Mouse (Mus musculus) testis, postnatal 10 days (tissue): Measurements from ENCODE around the gene Snx27.

ENCODE experiments used
- DNase-seq: peaks from one replicate; pipeline ENCODE4 v3.0.0; 2021; ENCODE audit warnings: low spot score

Snx27 gene

GRCm38 (mm10) chr3:94582456-94582891 lies at the start of gene Snx27:
Snx27 (minus strand) TSS chr3:94582716.
- peak; percentile 88 for DNase-seq

- no peak for DNase-seq
Measured at GRCm38 (mm10) chr3:94629876-94630275, 47.4 kb upstream of the Snx27 start.

- DNase-seq = peak; percentile 21
Measured at GRCm38 (mm10) chr3:94628712-94629111, 46.2 kb upstream of the Snx27 start.

- no peak for DNase-seq
Measured at GRCm38 (mm10) chr3:94624281-94624680, 41.8 kb upstream of the Snx27 start.

GRCm38 (mm10) chr3:94622550-94622949 lies 40.0 kb upstream of the Snx27 start:
- no peak for DNase-seq

- DNase-seq = no peak
Measured at GRCm38 (mm10) chr3:94621740-94622507, 39.4 kb upstream of the Snx27 start.

- DNase-seq = peak; percentile 44
Measured at GRCm38 (mm10) chr3:94616717-94617116, 34.2 kb upstream of the Snx27 start.

- no peak for DNase-seq
Measured at GRCm38 (mm10) chr3:94613258-94613878, 30.9 kb upstream of the Snx27 start.

- no peak for DNase-seq
Measured at GRCm38 (mm10) chr3:94612274-94612673, 29.8 kb upstream of the Snx27 start.

- DNase-seq = no peak
Measured at GRCm38 (mm10) chr3:94611834-94612233, 29.3 kb upstream of the Snx27 start.

DNA sequence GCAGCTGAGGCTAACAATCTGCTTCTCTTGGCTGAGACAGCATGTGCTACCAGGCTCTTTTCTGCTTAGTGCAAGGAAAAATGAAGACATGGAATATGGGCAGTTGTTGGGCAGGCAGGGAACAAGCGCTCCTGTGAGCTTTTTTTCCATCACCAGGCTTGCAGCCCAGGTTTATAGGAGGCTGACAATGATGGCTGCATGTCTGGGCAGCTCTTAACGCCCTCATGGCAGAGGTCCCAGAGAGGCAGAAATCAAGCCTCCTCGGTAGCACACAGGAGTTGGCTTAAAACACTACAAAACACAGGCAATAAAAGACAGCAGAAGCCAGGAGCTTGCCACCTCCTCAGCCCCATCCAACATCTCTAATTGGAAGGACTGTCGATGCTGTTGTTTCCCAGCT lies 28.8 kb upstream of the Snx27 start:
- no peak for DNase-seq

DNA sequence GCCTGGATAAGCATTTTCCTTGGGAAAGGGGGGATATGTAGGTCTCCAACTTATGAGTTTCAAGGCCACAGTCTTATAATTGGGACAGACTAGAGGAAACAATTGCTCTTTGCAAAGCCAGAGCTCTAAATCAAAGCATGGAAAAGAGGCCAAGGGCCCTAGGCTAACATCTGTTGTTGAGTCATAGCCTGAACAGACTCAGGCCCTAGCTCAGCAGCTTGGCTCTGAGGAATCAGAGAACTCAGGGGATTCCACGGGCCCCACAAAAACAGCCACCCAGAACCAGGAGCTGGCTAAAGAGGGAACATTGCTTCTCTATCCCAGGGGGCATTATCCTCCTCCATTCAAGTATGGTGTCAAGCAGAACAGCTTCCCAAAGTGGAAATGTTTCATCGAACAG lies 28.1 kb upstream of the Snx27 start:
- DNase-seq = no peak

DNA sequence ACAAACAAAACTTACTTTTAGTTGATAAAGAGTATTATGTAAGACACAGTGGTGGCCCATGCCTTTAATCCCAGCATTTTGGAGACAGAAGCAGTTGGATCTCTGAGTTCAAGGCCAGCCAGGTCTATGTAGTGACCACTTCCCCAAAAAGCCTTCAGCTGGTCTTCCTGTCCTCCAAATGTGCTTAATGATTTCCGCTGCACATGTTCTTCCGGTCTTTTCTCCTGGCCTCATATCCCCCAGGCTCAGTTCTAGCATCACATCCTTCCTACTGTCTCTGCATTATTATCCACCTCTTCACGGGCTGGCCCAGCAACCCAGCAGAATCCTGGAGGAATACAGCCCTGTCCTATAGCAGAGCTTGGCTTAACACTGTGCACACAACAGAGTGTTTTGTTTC lies 27.1 kb upstream of the Snx27 start:
- no peak for DNase-seq

- peak; percentile 73 for DNase-seq
Measured at GRCm38 (mm10) chr3:94601959-94602358, 19.4 kb upstream of the Snx27 start.

GRCm38 (mm10) chr3:94597224-94597779 lies 14.8 kb upstream of the Snx27 start:
- no peak for DNase-seq

GRCm38 (mm10) chr3:94595871-94596287 lies 13.4 kb upstream of the Snx27 start:
- DNase-seq = no peak

DNA sequence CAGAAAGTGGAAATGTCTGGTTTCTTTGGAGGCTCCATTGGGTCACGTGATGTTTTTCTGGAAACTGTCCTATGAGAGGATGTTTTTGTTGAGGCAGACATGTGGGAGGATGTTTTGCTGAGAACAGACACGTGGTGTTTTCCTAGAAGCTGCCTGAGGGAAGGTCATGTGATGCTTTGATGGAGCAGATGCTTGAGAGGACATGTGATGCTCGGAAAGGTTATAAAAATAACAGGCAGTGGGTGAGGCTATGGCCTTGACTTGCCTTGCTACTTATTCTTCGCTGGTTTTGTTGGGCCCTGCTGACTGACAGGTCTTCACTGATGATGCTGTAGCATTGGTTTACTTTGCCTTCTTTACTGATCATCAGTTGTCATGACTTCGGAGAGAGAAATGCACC lies 8.6 kb upstream of the Snx27 start:
- no peak for DNase-seq

GRCm38 (mm10) chr3:94587962-94588361 lies 5.4 kb upstream of the Snx27 start:
- DNase-seq = no peak

DNA sequence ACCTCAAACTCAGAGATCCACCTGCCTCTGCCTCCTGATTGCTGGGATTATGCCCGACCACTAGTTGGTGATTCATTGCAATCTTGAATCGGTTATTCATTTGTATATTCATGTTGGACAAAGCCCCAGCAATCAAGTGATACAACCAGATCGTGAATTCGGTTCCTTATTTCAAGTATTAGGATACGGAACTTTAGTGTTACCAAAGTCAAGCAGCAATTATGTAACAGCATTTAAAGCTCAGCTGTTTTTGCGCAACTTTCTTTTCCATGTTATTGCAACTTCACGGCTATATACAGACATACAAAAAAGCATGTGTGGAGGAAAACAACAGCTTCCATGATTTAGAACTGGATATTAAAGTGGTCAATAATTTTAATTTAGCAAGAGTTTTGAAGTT lies 428 bp upstream of the Snx27 start:
- DNase-seq = no peak

DNA sequence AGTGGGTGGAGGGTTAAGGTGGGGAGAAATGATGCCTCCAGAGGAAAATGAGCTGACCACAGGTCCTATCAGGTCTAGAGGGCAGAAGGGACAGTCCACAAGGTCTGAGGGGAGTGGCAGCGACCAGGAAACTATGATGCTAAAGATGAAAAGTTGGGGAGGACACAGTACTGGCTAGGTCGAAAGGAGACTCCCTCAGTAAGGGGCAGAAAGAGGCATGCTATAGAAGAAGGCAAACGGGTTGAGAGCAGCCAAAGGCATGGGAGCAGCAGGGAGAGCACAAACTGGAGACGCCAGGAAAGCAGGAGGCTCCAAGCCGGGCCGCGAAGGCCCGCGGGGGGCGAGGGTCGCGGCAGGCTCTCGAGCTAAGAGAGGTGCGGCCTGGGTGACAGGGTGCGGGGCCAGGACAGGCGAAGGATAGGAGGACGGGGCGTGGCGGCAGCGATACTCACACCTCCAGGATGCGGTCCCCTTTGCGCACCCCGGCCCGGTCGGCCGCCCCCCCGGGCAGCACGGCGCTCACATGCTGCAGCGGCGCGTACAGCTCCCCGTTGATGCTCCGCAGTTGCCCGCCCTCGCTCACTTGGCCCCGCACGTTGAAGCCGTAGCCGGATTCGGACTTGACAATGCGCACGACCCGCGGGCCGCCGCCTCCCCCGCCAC lies 592 bp downstream of the Snx27 start:
- DNase-seq = no peak

GRCm38 (mm10) chr3:94581138-94581780 lies 1.3 kb downstream of the Snx27 start:
- DNase-seq = no peak

DNA sequence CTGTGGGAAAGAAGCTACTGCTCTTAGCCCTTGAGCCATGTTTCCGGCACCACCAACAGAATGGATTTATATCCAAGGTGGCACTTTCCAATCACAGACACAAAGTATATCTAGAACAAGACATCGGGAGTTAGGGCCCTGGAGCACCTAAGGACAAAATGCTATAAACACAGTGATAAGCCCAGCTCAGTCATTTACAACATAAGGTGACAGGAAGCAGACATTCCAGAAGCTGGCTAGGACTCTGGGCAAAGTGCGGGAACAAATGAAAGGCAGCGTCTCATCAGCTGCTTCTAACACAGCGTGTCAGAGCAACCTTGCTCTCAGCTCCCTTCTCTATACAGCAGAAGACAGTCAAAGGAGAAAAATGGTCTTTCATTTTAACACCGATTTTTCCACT lies 8.0 kb downstream of the Snx27 start:
- DNase-seq = no peak
